Mouse (Mus musculus) brain, embryonic 14.5 days (tissue): ENCODE results near the gene Cntd1.

Source experiments
- CTCF ChIP-seq: fragments of 200-500 bp; IDR thresholded peaks from 2 replicates; pipeline ENCODE4 v1.5.1; 2012; ENCODE audit warnings: inconsistent platforms, mild to moderate bottlenecking, moderate library complexity, borderline replicate concordance; ENCODE audit not compliant: insufficient read depth, insufficient read length; ENCODE audit errors: extremely low read depth
- POLR2A ChIP-seq: fragments of 200-500 bp; IDR thresholded peaks from 2 replicates; pipeline ENCODE4 v1.6.1; 2012; ENCODE audit warnings: mild to moderate bottlenecking, inconsistent platforms, borderline replicate concordance; ENCODE audit not compliant: poor library complexity, insufficient read depth, insufficient read length, severe bottlenecking; ENCODE audit errors: extremely low read depth

DNA sequence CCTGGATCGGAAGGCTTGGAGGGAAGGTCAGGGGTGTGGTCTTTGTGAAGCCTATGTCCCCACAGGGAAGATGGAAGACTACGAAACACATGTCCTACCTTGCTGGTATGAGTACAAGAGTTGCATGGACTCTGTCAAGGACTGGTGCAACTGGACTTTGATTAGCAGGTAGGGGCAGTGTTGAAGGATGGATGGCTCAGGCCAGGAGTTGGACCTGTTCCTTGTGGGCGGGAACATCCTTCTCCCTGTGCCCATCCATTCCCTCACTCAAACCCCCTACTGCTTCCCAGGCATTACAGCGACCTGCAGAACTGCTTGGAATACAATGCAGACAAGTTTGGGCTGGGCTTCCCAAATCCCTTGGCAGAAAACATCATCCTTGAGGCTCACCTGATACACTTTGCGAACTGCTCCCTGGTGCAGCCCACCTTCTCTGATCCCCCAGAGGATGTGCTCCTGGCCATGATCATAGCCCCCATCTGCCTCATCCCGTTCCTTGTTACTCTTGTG, 31.2 kb upstream of the Cntd1 start:
- TF ChIP-seq POLR2A, result no peak
- no peak for TF ChIP-seq CTCF
